ENCODE assay signal across 12 mouse cellular contexts in the genomic region with DNA sequence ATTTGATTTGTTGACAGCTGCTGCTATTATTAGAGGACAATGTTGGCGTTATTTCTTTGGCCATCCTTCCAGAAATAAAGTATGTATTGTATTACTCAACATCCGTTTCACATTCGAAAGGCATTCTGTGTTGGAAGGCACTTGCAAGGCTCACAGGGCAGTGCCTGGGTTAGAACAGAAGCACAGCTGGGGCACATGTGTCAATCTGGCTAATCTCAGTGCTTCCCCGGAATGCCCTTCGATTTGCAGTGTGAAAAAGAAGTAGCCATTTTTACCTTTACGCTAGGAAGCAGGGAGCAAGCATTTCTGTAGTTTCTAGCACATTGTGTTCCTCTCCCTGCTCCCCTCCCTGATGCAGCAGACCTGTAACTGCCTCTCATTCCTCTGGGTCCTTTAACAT. TPM values are rescaled to one million over a fixed set of nuclear protein-coding genes. Genes with fewer than 3 reads are reported as not detected.
DNase-seq lines count a peak whose midpoint lies in the region; ATAC-seq and TF ChIP-seq lines count a peak whose summit lies in the region.
"Had no signal": no experiment of that assay in that cellular context is flagged by ENCODE, and none has a peak within 500 bp of the region (broad histone marks: within the 10 kb centered on the region; RNA-seq: fewer than 3 reads in every experiment).

No protein-coding gene starts in this region.

- no peak for DNase-seq in forebrain, postnatal 0 days
- no peak for DNase-seq in forebrain, embryonic 11.5 days (ENCODE audit: low spot score)
- DNase-seq in midbrain, embryonic 14.5 days, result no peak
- peak; percentile 36 for DNase-seq in skeletal muscle tissue, adult 2 months (ENCODE audit: low read depth, low spot score)
- no peak for DNase-seq in urinary bladder, postnatal 4 days (ENCODE audit: low spot score in 2 of 2)
- no peak for DNase-seq in adrenal gland, adult 18-20 months (ENCODE audit: low spot score in 2 of 2)
- DNase-seq: cerebellum, postnatal 10 days had no signal

- ATAC-seq in forebrain, postnatal 0 days, result no peak
- no peak for ATAC-seq in forebrain, embryonic 11.5 days (replicated peaks; ENCODE audit: low FRiP score)
- ATAC-seq in midbrain, embryonic 16.5 days, result no peak
- ATAC-seq in midbrain, embryonic 14.5 days (ENCODE audit: low FRiP score, low TSS enrichment), result no peak
- ATAC-seq in intestine, embryonic 16.5 days, result no peak

- 0 out of 2 replicates have a peak overlapping the region, but pooled peaks have one; percentile 17 for H3K27ac ChIP-seq in forebrain, postnatal 0 days (ENCODE audit: low read depth, low read length)
- H3K27ac ChIP-seq in forebrain, embryonic 11.5 days (ENCODE audit: low read depth, low read length), result no peak overlapping the region
- H3K27ac ChIP-seq in midbrain, embryonic 16.5 days (ENCODE audit: low read length), result peak overlapping the region; percentile 28; the same call in 1 of the 2 replicates
- no peak overlapping the region for H3K27ac ChIP-seq in midbrain, embryonic 14.5 days (replicated peaks; ENCODE audit: low read depth, low read length)
- H3K27ac ChIP-seq in intestine, embryonic 16.5 days (ENCODE audit: low read length), result peak overlapping the region; percentile 77
- H3K27ac ChIP-seq: neural tube, embryonic 13.5 days; stomach, embryonic 15.5 days had no signal

- H3K4me2 ChIP-seq in forebrain, postnatal 0 days (ENCODE audit: low read depth), result peak overlapping the region; percentile 16
- no peak overlapping the region for H3K4me2 ChIP-seq in forebrain, embryonic 11.5 days (ENCODE audit: low read depth, low read length, severe bottlenecking)
- peak overlapping the region; percentile 23 for H3K4me2 ChIP-seq in midbrain, embryonic 16.5 days (ENCODE audit: low read length)
- H3K4me2 ChIP-seq in midbrain, embryonic 14.5 days (ENCODE audit: low read length), result no peak overlapping the region
- H3K4me2 ChIP-seq in intestine, embryonic 16.5 days (ENCODE audit: low read depth, low read length), result peak overlapping the region; percentile 42
- H3K4me2 ChIP-seq: neural tube, embryonic 13.5 days had no signal

- WGBS in forebrain, postnatal 0 days, result 49% methylated on average over 6 of the region's 6 CpGs
- WGBS in forebrain, embryonic 11.5 days, result 56% methylated on average over 6 of the region's 6 CpGs
- 41% methylated on average over 6 of the region's 6 CpGs for WGBS in midbrain, embryonic 16.5 days
- 52% methylated on average over 6 of the region's 6 CpGs for WGBS in midbrain, embryonic 14.5 days
- 47% methylated on average over 6 of the region's 6 CpGs for WGBS in intestine, embryonic 16.5 days

- no peaks in the 10 kb centered on the region for H3K4me1 ChIP-seq in forebrain, postnatal 0 days (ENCODE audit: insufficient read depth)
- H3K4me1 ChIP-seq in forebrain, embryonic 11.5 days (replicated peaks; ENCODE audit: control insufficient read depth, insufficient read depth, low read length), result no peaks in the 10 kb centered on the region; the same call in 1 of the 2 replicates
- peaks cover 11% of the 10 kb centered on the region for H3K4me1 ChIP-seq in midbrain, embryonic 16.5 days (ENCODE audit: control insufficient read depth, insufficient read depth, low read length)
- 0 out of 2 replicates have a peak, but pooled peaks cover 3% of the 10 kb centered on the region for H3K4me1 ChIP-seq in midbrain, embryonic 14.5 days (ENCODE audit: control insufficient read depth, insufficient read depth, low read length)
- peaks cover 24% of the 10 kb centered on the region for H3K4me1 ChIP-seq in intestine, embryonic 16.5 days (ENCODE audit: control insufficient read depth, insufficient read depth, low read length)
- H3K4me1 ChIP-seq: neural tube, embryonic 13.5 days; stomach, embryonic 15.5 days had no signal

- TF ChIP-seq CTCF in forebrain, postnatal 0 days (IDR thresholded peaks at IDR 0.05; ENCODE audit: low read depth), result no peak

- peak overlapping the region; percentile 4; the same call in 1 of the 2 replicates for H3K9ac ChIP-seq in forebrain, postnatal 0 days
- H3K9ac ChIP-seq in forebrain, embryonic 11.5 days (ENCODE audit: low read length), result no peak overlapping the region
- H3K9ac ChIP-seq in midbrain, embryonic 16.5 days (ENCODE audit: low read depth, low read length), result 0 out of 2 replicates have a peak overlapping the region, but pooled peaks have one; percentile 30
- no peak overlapping the region for H3K9ac ChIP-seq in midbrain, embryonic 14.5 days (replicated peaks; ENCODE audit: low read length)
- H3K9ac ChIP-seq in intestine, embryonic 16.5 days (ENCODE audit: low read depth, low read length), result 0 out of 2 replicates have a peak overlapping the region, but pooled peaks have one; percentile 14
- H3K9ac ChIP-seq: neural tube, embryonic 13.5 days; stomach, embryonic 15.5 days had no signal

- H3K36me3 ChIP-seq in forebrain, postnatal 0 days (ENCODE audit: insufficient read depth), result no peaks in the 10 kb centered on the region
- H3K36me3 ChIP-seq in forebrain, embryonic 11.5 days (ENCODE audit: control insufficient read depth, insufficient read depth, low read length), result no peaks in the 10 kb centered on the region
- H3K36me3 ChIP-seq in midbrain, embryonic 16.5 days (ENCODE audit: control insufficient read depth, insufficient read depth, low read length), result no peaks in the 10 kb centered on the region
- no peaks in the 10 kb centered on the region for H3K36me3 ChIP-seq in midbrain, embryonic 14.5 days (ENCODE audit: control insufficient read depth, insufficient read depth, low read length)
- H3K36me3 ChIP-seq in intestine, embryonic 16.5 days (ENCODE audit: control insufficient read depth, insufficient read depth, low read length), result no peaks in the 10 kb centered on the region
- H3K36me3 ChIP-seq: neural tube, embryonic 13.5 days; stomach, embryonic 15.5 days had no signal

- no peaks in the 10 kb centered on the region; the same call in 1 of the 2 replicates for H3K27me3 ChIP-seq in forebrain, postnatal 0 days (ENCODE audit: insufficient read depth, low read length)
- no peaks in the 10 kb centered on the region for H3K27me3 ChIP-seq in forebrain, embryonic 11.5 days (ENCODE audit: control insufficient read depth, insufficient read depth, low read length)
- H3K27me3 ChIP-seq in midbrain, embryonic 16.5 days (ENCODE audit: control insufficient read depth, insufficient read depth, low read depth, low read length), result no peaks in the 10 kb centered on the region
- no peaks in the 10 kb centered on the region for H3K27me3 ChIP-seq in midbrain, embryonic 14.5 days (ENCODE audit: control insufficient read depth, insufficient read depth, low read length)
- no peaks in the 10 kb centered on the region for H3K27me3 ChIP-seq in intestine, embryonic 16.5 days (replicated peaks; ENCODE audit: control insufficient read depth, insufficient read depth, low read length)
- H3K27me3 ChIP-seq: neural tube, embryonic 13.5 days; stomach, embryonic 15.5 days had no signal

- no peaks in the 10 kb centered on the region for H3K9me3 ChIP-seq in forebrain, postnatal 0 days (ENCODE audit: low read length)
- no peaks in the 10 kb centered on the region; the same call in 1 of the 2 replicates for H3K9me3 ChIP-seq in forebrain, embryonic 11.5 days (ENCODE audit: control insufficient read depth, low read length)
- no peaks in the 10 kb centered on the region for H3K9me3 ChIP-seq in midbrain, embryonic 16.5 days (replicated peaks; ENCODE audit: control insufficient read depth, low read length, poor library complexity, severe bottlenecking)
- H3K9me3 ChIP-seq in midbrain, embryonic 14.5 days (ENCODE audit: control insufficient read depth, low read length), result no peaks in the 10 kb centered on the region
- H3K9me3 ChIP-seq in intestine, embryonic 16.5 days (ENCODE audit: control insufficient read depth, low read length), result no peaks in the 10 kb centered on the region
- H3K9me3 ChIP-seq: neural tube, embryonic 13.5 days; stomach, embryonic 15.5 days had no signal

- no peak overlapping the region for H3K4me3 ChIP-seq in forebrain, postnatal 0 days (ENCODE audit: low read depth, low read length)
- H3K4me3 ChIP-seq in forebrain, embryonic 11.5 days (ENCODE audit: low read depth, low read length), result no peak overlapping the region
- no peak overlapping the region for H3K4me3 ChIP-seq in midbrain, embryonic 16.5 days (ENCODE audit: low read depth, low read length)
- H3K4me3 ChIP-seq in midbrain, embryonic 14.5 days (replicated peaks; ENCODE audit: low read depth, low read length), result no peak overlapping the region
- H3K4me3 ChIP-seq in intestine, embryonic 16.5 days (ENCODE audit: low read length), result 0 out of 2 replicates have a peak overlapping the region, but pooled peaks have one; percentile 3
- H3K4me3 ChIP-seq: neural tube, embryonic 13.5 days; stomach, embryonic 15.5 days had no signal

RNA-seq across cellular contexts. Expression of gene Ifit2, which starts 2.5 kb away (rescaled TPM):
- total RNA-seq in forebrain, postnatal 0 days (2014; rRNA removed), result 11.1 and 11.9 TPM in 2 replicates
- 6.3 and 8.0 TPM in 2 replicates for polyA plus RNA-seq in forebrain, postnatal 0 days (2015; fragmentation: Nextera tagmentation; extraction: Ambion mirVana)
- polyA plus RNA-seq in forebrain, embryonic 11.5 days (2014; fragmentation: Nextera tagmentation; extraction: Ambion mirVana), result 4.9 and 6.4 TPM in 2 replicates
- 8.3 and 9.9 TPM in 2 replicates for polyA plus RNA-seq in midbrain, embryonic 16.5 days (2015; fragmentation: Nextera tagmentation; extraction: Ambion mirVana)
- 3.1 and 7.9 TPM in 2 replicates for polyA plus RNA-seq in midbrain, embryonic 14.5 days (2014; fragmentation: Nextera tagmentation; extraction: Ambion mirVana)
- 5.7 and 5.8 TPM in 2 replicates for polyA plus RNA-seq in intestine, embryonic 16.5 days (2015; fragmentation: Nextera tagmentation; extraction: Ambion mirVana)
- total RNA-seq in adrenal gland, adult 18-20 months (2021), result 1 to 10 TPM; 2.8 to 4.3 TPM

RNA-seq across cellular contexts. Expression of gene Lipa, which starts 25.7 kb away (rescaled TPM):
- total RNA-seq in forebrain, postnatal 0 days (2014; rRNA removed), result 17.9 and 21.9 TPM in 2 replicates
- 15.3 and 17.3 TPM in 2 replicates for polyA plus RNA-seq in forebrain, postnatal 0 days (2015; fragmentation: Nextera tagmentation; extraction: Ambion mirVana)
- 20.9 and 21.5 TPM in 2 replicates for polyA plus RNA-seq in forebrain, embryonic 11.5 days (2014; fragmentation: Nextera tagmentation; extraction: Ambion mirVana)
- polyA plus RNA-seq in midbrain, embryonic 16.5 days (2015; fragmentation: Nextera tagmentation; extraction: Ambion mirVana), result 24.9 and 27.2 TPM in 2 replicates
- polyA plus RNA-seq in midbrain, embryonic 14.5 days (2014; fragmentation: Nextera tagmentation; extraction: Ambion mirVana), result 15.2 and 24.8 TPM in 2 replicates
- 39.9 and 42.2 TPM in 2 replicates for polyA plus RNA-seq in intestine, embryonic 16.5 days (2015; fragmentation: Nextera tagmentation; extraction: Ambion mirVana)
- 100 to 1,000 TPM; 101 to 207 TPM for total RNA-seq in adrenal gland, adult 18-20 months (2021)

RNA-seq across cellular contexts. Expression of gene Ifit3, which starts 30.3 kb away (rescaled TPM):
- 2.3 and 2.7 TPM in 2 replicates for total RNA-seq in forebrain, postnatal 0 days (2014; rRNA removed)
- 2.7 and 3.2 TPM in 2 replicates for polyA plus RNA-seq in forebrain, postnatal 0 days (2015; fragmentation: Nextera tagmentation; extraction: Ambion mirVana)
- polyA plus RNA-seq in forebrain, embryonic 11.5 days (2014; fragmentation: Nextera tagmentation; extraction: Ambion mirVana), result 0.25 and 0.52 TPM in 2 replicates
- 1.0 and 1.8 TPM in 2 replicates for polyA plus RNA-seq in midbrain, embryonic 16.5 days (2015; fragmentation: Nextera tagmentation; extraction: Ambion mirVana)
- 0.15 and 8.8 TPM in 2 replicates for polyA plus RNA-seq in midbrain, embryonic 14.5 days (2014; fragmentation: Nextera tagmentation; extraction: Ambion mirVana)
- polyA plus RNA-seq in intestine, embryonic 16.5 days (2015; fragmentation: Nextera tagmentation; extraction: Ambion mirVana), result 0.70 and 1.6 TPM in 2 replicates
- 1 to 10 TPM; 5.4 to 6.3 TPM for total RNA-seq in adrenal gland, adult 18-20 months (2021)

RNA-seq across cellular contexts. Expression of gene Ifit1bl1, which starts 48.7 kb away (rescaled TPM):
- total RNA-seq in forebrain, postnatal 0 days (2014; rRNA removed), result 1.8 and 2.5 TPM in 2 replicates
- polyA plus RNA-seq in forebrain, postnatal 0 days (2015; fragmentation: Nextera tagmentation; extraction: Ambion mirVana), result 1.4 and 1.6 TPM in 2 replicates
- polyA plus RNA-seq in forebrain, embryonic 11.5 days (2014; fragmentation: Nextera tagmentation; extraction: Ambion mirVana), result 0.08 TPM in 1 of 2 replicates, not detected in the other
- polyA plus RNA-seq in midbrain, embryonic 16.5 days (2015; fragmentation: Nextera tagmentation; extraction: Ambion mirVana), result 1.1 and 2.4 TPM in 2 replicates
- 0.98 and 1.3 TPM in 2 replicates for polyA plus RNA-seq in midbrain, embryonic 14.5 days (2014; fragmentation: Nextera tagmentation; extraction: Ambion mirVana)
- polyA plus RNA-seq in intestine, embryonic 16.5 days (2015; fragmentation: Nextera tagmentation; extraction: Ambion mirVana), result 0.86 and 0.88 TPM in 2 replicates
- under 1 TPM; 0.40 to 0.48 TPM for total RNA-seq in adrenal gland, adult 18-20 months (2021)
- total RNA-seq: gastrocnemius, adult 8-10 months had no signal

RNA-seq across cellular contexts. Expression of gene Ifit3b, which starts 54.7 kb away (rescaled TPM):
- total RNA-seq in forebrain, postnatal 0 days (2014; rRNA removed), result 0.15 and 0.19 TPM in 2 replicates
- 0.45 and 0.79 TPM in 2 replicates for polyA plus RNA-seq in forebrain, postnatal 0 days (2015; fragmentation: Nextera tagmentation; extraction: Ambion mirVana)
- 0.21 TPM in 1 of 2 replicates, not detected in the other for polyA plus RNA-seq in forebrain, embryonic 11.5 days (2014; fragmentation: Nextera tagmentation; extraction: Ambion mirVana)
- polyA plus RNA-seq in midbrain, embryonic 16.5 days (2015; fragmentation: Nextera tagmentation; extraction: Ambion mirVana), result 0.14 and 0.20 TPM in 2 replicates
- polyA plus RNA-seq in midbrain, embryonic 14.5 days (2014; fragmentation: Nextera tagmentation; extraction: Ambion mirVana), result 1.2 TPM in 1 of 2 replicates, not detected in the other
- polyA plus RNA-seq in intestine, embryonic 16.5 days (2015; fragmentation: Nextera tagmentation; extraction: Ambion mirVana), result 0.15 and 0.32 TPM in 2 replicates
- total RNA-seq in adrenal gland, adult 18-20 months (2021), result 1 to 10 TPM; 1.9 to 2.5 TPM

Comparison
In these comparisons a context has a peak if more than half of its experiments do, and no peak if none do; other contexts are left out.
1. H3K27ac ChIP-seq: peak in forebrain, postnatal 0 days (single experiment), midbrain, embryonic 16.5 days (single experiment) and intestine, embryonic 16.5 days (single experiment); none in forebrain, embryonic 11.5 days (single experiment) and midbrain, embryonic 14.5 days (single experiment).
2. H3K4me2 ChIP-seq: peak in forebrain, postnatal 0 days (single experiment), midbrain, embryonic 16.5 days (single experiment) and intestine, embryonic 16.5 days (single experiment); none in forebrain, embryonic 11.5 days (single experiment) and midbrain, embryonic 14.5 days (single experiment).
3. H3K9ac ChIP-seq: peak in forebrain, postnatal 0 days (single experiment), midbrain, embryonic 16.5 days (single experiment) and intestine, embryonic 16.5 days (single experiment); none in forebrain, embryonic 11.5 days (single experiment) and midbrain, embryonic 14.5 days (single experiment).